ENCODE assay signal across 8 mouse cellular contexts in the genomic region with DNA sequence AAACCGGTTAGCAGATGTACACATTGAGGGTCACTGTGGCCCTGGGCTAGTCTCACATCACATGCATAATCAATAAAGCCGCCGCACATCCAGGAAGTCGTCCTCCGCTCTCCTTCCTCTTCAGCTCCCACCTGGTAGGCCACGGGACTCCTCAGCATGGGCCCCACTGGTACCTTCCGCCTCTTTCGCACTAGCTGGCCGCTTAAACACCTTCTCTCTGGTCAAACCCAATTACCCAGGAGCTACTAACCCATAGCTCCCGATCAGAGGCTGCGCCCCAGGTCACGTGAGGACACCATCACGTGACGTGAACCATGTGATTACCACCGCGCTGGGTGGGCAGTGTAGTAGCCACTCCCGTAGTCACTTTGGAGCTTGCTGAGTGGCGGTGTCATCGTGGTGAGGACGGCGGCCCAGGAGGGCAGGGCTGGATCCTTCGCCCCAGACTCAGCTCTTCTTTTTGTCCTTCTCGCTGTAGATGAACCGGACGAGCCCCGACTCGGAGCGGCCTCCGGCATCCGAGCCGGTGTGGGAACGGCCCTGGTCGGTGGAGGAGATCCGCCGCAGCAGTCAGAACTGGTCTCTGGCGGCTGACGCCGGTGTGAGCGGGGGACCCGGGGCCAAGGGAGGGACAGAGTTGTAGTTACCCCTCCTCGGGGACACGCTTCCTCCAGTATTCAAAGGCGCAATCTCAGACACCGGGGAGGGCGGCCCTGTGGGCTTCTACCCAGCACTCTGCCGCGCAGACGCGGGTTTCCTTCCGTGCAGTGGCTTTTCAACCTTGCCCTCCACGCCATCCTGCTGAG. TPM values are rescaled to one million over a fixed set of nuclear protein-coding genes. Genes with fewer than 3 reads are reported as not detected.
A peak's percentile ranks its signal among the peaks of the same experiment; 100 is the strongest.
DNase-seq lines count a peak whose midpoint lies in the region; ATAC-seq and TF ChIP-seq lines count a peak whose summit lies in the region.

A gene (plus strand): TSS at position 310 of the 806 bp plus-strand sequence.

- H3K27me3 ChIP-seq in megakaryocyte, embryonic 14.5 days (replicated peaks) = no peaks in the 10 kb centered on the region

- H3K4me1 ChIP-seq in cortical plate, adult 2 months (ENCODE audit: control insufficient read depth, insufficient read depth, low read length) = no peaks in the 10 kb centered on the region; the same call in 1 of the 2 replicates
- peaks cover 17% of the 10 kb centered on the region for H3K4me1 ChIP-seq in megakaryocyte, embryonic 14.5 days

- no peak for TF ChIP-seq CTCF in cortical plate, adult 2 months (IDR thresholded peaks at IDR 0.05; ENCODE audit: extremely low read depth, insufficient read depth, low read length)

- H3K36me3 ChIP-seq in megakaryocyte, embryonic 14.5 days (replicated peaks; ENCODE audit: low read length) = peaks cover 33% of the 10 kb centered on the region

- peak within 1 kb of the TSS; percentile 59 for H3K4me3 ChIP-seq in cortical plate, adult 2 months (ENCODE audit: insufficient read depth, low read length)
- peak within 1 kb of the TSS; percentile 99 for H3K4me3 ChIP-seq in megakaryocyte, embryonic 14.5 days (replicated peaks)

- peak; percentile 84 for ATAC-seq in activated CD4-positive, CD25-positive, alpha-beta regulatory T cell, adult 4 months

- H3K9me3 ChIP-seq in megakaryocyte, embryonic 14.5 days = no peaks in the 10 kb centered on the region

- DNase-seq in gastrocnemius, adult 8-10 months (ENCODE audit: low spot score in 2 of 2) = peak; percentile 93 to 96
- peak; percentile 95 for DNase-seq in hindlimb bud, embryonic 11.5 days (ENCODE audit: extremely low spot score, low read depth, low spot score)
- DNase-seq in left cerebral cortex, adult 8-10 months (ENCODE audit: low spot score in 2 of 2) = peak; percentile 94 to 96
- DNase-seq in right cerebral cortex, postnatal 10 days (ENCODE audit: low spot score in 2 of 2) = peak; percentile 97 to 98
- peak; percentile 91 for DNase-seq in urinary bladder, postnatal 25 days (ENCODE audit: low spot score)

- peak; percentile 97 for TF ChIP-seq POLR2A in cortical plate, adult 2 months (IDR thresholded peaks at IDR 0.05; ENCODE audit: extremely low read depth, insufficient read depth, low read length)

- H3K27ac ChIP-seq in cortical plate, adult 2 months (ENCODE audit: insufficient read depth, low read length) = peak within 1 kb of the TSS; percentile 7; the same call in 1 of the 2 replicates

RNA-seq across cellular contexts. Expression of the gene that starts here (rescaled TPM):
- 10 to 100 TPM; 42.7 to 48.4 TPM for polyA plus RNA-seq in activated CD4-positive, CD25-positive, alpha-beta regulatory T cell, adult 4 months (2017; shearing (Covaris generic))
- polyA plus RNA-seq in cortical plate, adult 2 months (2012; rRNA removed) = 115 and 121 TPM in 2 replicates
- total RNA-seq in gastrocnemius, adult 8-10 months (2022) = 10 to 100 TPM; 22.4 to 26.0 (median 23.4) TPM
- total RNA-seq in left cerebral cortex, adult 8-10 months (2022) = 100 to 1,000 TPM in 2 of 4 experiments, 10 to 100 TPM in 2; 88.3 to 108 (median 95.9) TPM
- 5.5 and 10.2 TPM in 2 replicates for polyA plus RNA-seq in megakaryocyte, embryonic 14.5 days (2012; ENCODE audit: insufficient read depth, low replicate concordance)

Comparison
In these comparisons a context has a peak if more than half of its experiments do, and no peak if none do; other contexts are left out.
1. Peak in every context shown above with its lines: DNase-seq, ATAC-seq, H3K4me3 ChIP-seq and H3K27ac ChIP-seq.